Mouse (Mus musculus): ENCODE measurements around the gene Higd1b.

GRCm38 (mm10) chr11:102855941-102856340 is 20.3 kb downstream of the Higd1b start:
- no peak for TF ChIP-seq CTCF (IDR thresholded peaks at IDR 0.05; ENCODE audit: extremely low read depth, insufficient read depth, insufficient read length, insufficient replicate concordance)
- no peak for TF ChIP-seq POLR2A (IDR thresholded peaks at IDR 0.05; ENCODE audit: low read depth, low read length)

All from spleen, adult 2 months (tissue).